Mouse (Mus musculus): ENCODE measurements around the gene Abcc8. TPM values are rescaled to one million over a fixed set of nuclear protein-coding genes. Genes with fewer than 3 reads are reported as not detected.

The Abcc8 gene
- polyA plus RNA-seq, 1 experiment: 4.1 TPM

- H3K4me3 ChIP-seq (ENCODE audit: control insufficient read depth, insufficient read depth, low read length): no peak overlapping the region
- DNase-seq: no peak
- no peak overlapping the region for H3K27ac ChIP-seq (ENCODE audit: control insufficient read depth, insufficient read depth, low read length)
- no peaks in the 10 kb centered on the region for H3K27me3 ChIP-seq (ENCODE audit: control insufficient read depth, insufficient read depth, low read length)
- 83% methylated on average over 16 of the region's 16 CpGs for WGBS
- H3K4me1 ChIP-seq (replicated peaks; ENCODE audit: control insufficient read depth, insufficient read depth, low read length): no peaks in the 10 kb centered on the region
- TF ChIP-seq CTCF (IDR thresholded peaks at IDR 0.05; ENCODE audit: borderline replicate concordance, control insufficient read depth, extremely low read depth, insufficient read depth, low read length, poor library complexity): no peak
- TF ChIP-seq POLR2A (IDR thresholded peaks at IDR 0.05; ENCODE audit: control insufficient read depth, extremely low read depth, insufficient read depth, low read length, poor library complexity): no peak
- H3K36me3 ChIP-seq (ENCODE audit: control insufficient read depth, insufficient read depth, low read length): peaks cover 37% of the 10 kb centered on the region
Measured at GRCm38 (mm10) chr7:46084839-46085513, 94.9 kb downstream of the Abcc8 start.

GRCm38 (mm10) chr7:46084024-46084423 lies 95.8 kb downstream of the Abcc8 start:
- H3K27me3 ChIP-seq (ENCODE audit: control insufficient read depth, insufficient read depth, low read length): no peaks in the 10 kb centered on the region
- 94% methylated on average over 10 of the region's 10 CpGs for WGBS
- H3K4me3 ChIP-seq (ENCODE audit: control insufficient read depth, insufficient read depth, low read length): no peak overlapping the region
- no peak for DNase-seq
- TF ChIP-seq POLR2A (IDR thresholded peaks at IDR 0.05; ENCODE audit: control insufficient read depth, extremely low read depth, insufficient read depth, low read length, poor library complexity) (no peak), CTCF (IDR thresholded peaks at IDR 0.05; ENCODE audit: borderline replicate concordance, control insufficient read depth, extremely low read depth, insufficient read depth, low read length, poor library complexity) (no peak)
- no peaks in the 10 kb centered on the region for H3K4me1 ChIP-seq (replicated peaks; ENCODE audit: control insufficient read depth, insufficient read depth, low read length)
- H3K36me3 ChIP-seq (ENCODE audit: control insufficient read depth, insufficient read depth, low read length): peaks cover 41% of the 10 kb centered on the region
- no peak overlapping the region for H3K27ac ChIP-seq (ENCODE audit: control insufficient read depth, insufficient read depth, low read length)

DNA sequence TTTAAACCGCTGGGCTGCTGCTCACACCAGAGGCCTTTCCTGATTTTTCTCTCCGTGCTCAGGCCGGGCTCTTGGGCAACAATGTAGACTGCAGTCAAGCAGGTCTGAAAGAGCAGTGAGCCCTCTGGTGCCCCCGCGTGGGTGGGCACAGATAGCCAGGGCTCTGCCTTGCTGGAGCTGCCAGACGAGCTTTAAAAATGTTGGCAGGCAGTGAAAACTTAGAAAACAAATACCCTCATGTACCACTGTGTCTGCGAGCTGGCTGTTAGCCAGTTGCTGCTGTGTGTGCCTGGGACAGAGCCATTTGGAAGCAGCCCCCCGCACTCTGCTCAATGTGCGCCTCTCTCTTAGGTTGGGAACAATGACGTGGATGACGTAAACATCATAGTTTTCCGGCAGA lies 102.2 kb downstream of the Abcc8 start:
- Histone ChIP-seq H3K27me3 (ENCODE audit: control insufficient read depth, insufficient read depth, low read length) (no peaks in the 10 kb centered on the region), H3K4me3 (ENCODE audit: control insufficient read depth, insufficient read depth, low read length) (no peak overlapping the region), H3K4me1 (replicated peaks; ENCODE audit: control insufficient read depth, insufficient read depth, low read length) (no peaks in the 10 kb centered on the region), H3K36me3 (ENCODE audit: control insufficient read depth, insufficient read depth, low read length) (peaks cover 30% of the 10 kb centered on the region), H3K27ac (ENCODE audit: control insufficient read depth, insufficient read depth, low read length) (no peak overlapping the region)
- DNase-seq: no peak
- 94% methylated on average over 12 of the region's 12 CpGs for WGBS
- no peak for TF ChIP-seq CTCF (IDR thresholded peaks at IDR 0.05; ENCODE audit: borderline replicate concordance, control insufficient read depth, extremely low read depth, insufficient read depth, low read length, poor library complexity)
- no peak for TF ChIP-seq POLR2A (IDR thresholded peaks at IDR 0.05; ENCODE audit: control insufficient read depth, extremely low read depth, insufficient read depth, low read length, poor library complexity)

DNA sequence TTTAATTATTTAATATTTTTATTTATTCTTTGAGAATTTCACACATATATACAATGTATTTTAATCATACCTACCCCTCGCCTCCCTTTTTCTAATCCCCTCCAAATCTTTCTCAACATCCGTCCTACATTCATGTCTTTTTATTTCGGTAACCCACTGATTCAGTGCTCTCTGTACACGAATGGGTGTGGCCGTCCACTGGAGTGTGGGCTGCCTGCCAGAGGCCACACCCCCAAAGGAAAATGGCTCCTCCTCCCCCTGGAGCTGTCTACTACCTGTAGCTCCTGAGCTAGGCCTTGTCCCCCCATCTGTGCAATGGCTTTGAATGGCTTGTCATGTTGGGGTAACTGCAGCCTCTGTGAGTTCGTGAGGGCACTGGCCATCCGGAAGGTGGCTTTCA lies 103.0 kb downstream of the Abcc8 start:
- H3K27ac ChIP-seq (ENCODE audit: control insufficient read depth, insufficient read depth, low read length): no peak overlapping the region
- WGBS: 95% methylated on average over 7 of the region's 7 CpGs
- DNase-seq: no peak
- H3K4me1 ChIP-seq (replicated peaks; ENCODE audit: control insufficient read depth, insufficient read depth, low read length): no peaks in the 10 kb centered on the region
- no peak overlapping the region for H3K4me3 ChIP-seq (ENCODE audit: control insufficient read depth, insufficient read depth, low read length)
- no peak for TF ChIP-seq CTCF (IDR thresholded peaks at IDR 0.05; ENCODE audit: borderline replicate concordance, control insufficient read depth, extremely low read depth, insufficient read depth, low read length, poor library complexity)
- TF ChIP-seq POLR2A (IDR thresholded peaks at IDR 0.05; ENCODE audit: control insufficient read depth, extremely low read depth, insufficient read depth, low read length, poor library complexity): no peak
- H3K36me3 ChIP-seq (ENCODE audit: control insufficient read depth, insufficient read depth, low read length): peaks cover 30% of the 10 kb centered on the region; the same call in 1 of the 2 replicates
- H3K27me3 ChIP-seq (ENCODE audit: control insufficient read depth, insufficient read depth, low read length): no peaks in the 10 kb centered on the region

GRCm38 (mm10) chr7:46068831-46069230 lies 111.0 kb downstream of the Abcc8 start:
- Histone ChIP-seq H3K4me1 (replicated peaks; ENCODE audit: control insufficient read depth, insufficient read depth, low read length) (no peaks in the 10 kb centered on the region), H3K36me3 (ENCODE audit: control insufficient read depth, insufficient read depth, low read length) (peaks cover 34% of the 10 kb centered on the region), H3K27ac (ENCODE audit: control insufficient read depth, insufficient read depth, low read length) (no peak overlapping the region), H3K4me3 (ENCODE audit: control insufficient read depth, insufficient read depth, low read length) (no peak overlapping the region), H3K27me3 (ENCODE audit: control insufficient read depth, insufficient read depth, low read length) (no peaks in the 10 kb centered on the region)
- no peak for TF ChIP-seq POLR2A (IDR thresholded peaks at IDR 0.05; ENCODE audit: control insufficient read depth, extremely low read depth, insufficient read depth, low read length, poor library complexity)
- TF ChIP-seq CTCF (IDR thresholded peaks at IDR 0.05; ENCODE audit: borderline replicate concordance, control insufficient read depth, extremely low read depth, insufficient read depth, low read length, poor library complexity): no peak
- DNase-seq: no peak
- 97% methylated on average over 8 of the region's 8 CpGs for WGBS

- H3K27ac ChIP-seq (ENCODE audit: control insufficient read depth, insufficient read depth, low read length): no peak overlapping the region
- H3K4me1 ChIP-seq (replicated peaks; ENCODE audit: control insufficient read depth, insufficient read depth, low read length): peaks cover 7% of the 10 kb centered on the region
- 98% methylated on average over 6 of the region's 6 CpGs for WGBS
- H3K27me3 ChIP-seq (ENCODE audit: control insufficient read depth, insufficient read depth, low read length): no peaks in the 10 kb centered on the region
- no peak overlapping the region for H3K4me3 ChIP-seq (ENCODE audit: control insufficient read depth, insufficient read depth, low read length)
- DNase-seq: no peak
- H3K36me3 ChIP-seq (ENCODE audit: control insufficient read depth, insufficient read depth, low read length): peaks cover 2% of the 10 kb centered on the region
- TF ChIP-seq POLR2A (IDR thresholded peaks at IDR 0.05; ENCODE audit: control insufficient read depth, extremely low read depth, insufficient read depth, low read length, poor library complexity): no peak
- no peak for TF ChIP-seq CTCF (IDR thresholded peaks at IDR 0.05; ENCODE audit: borderline replicate concordance, control insufficient read depth, extremely low read depth, insufficient read depth, low read length, poor library complexity)
Measured at GRCm38 (mm10) chr7:46063296-46063695, 116.5 kb downstream of the Abcc8 start.

All from thymus, adult 2 months (tissue).